15 mouse cellular contexts compared by ENCODE assay signal in genomic region chr1:165725039-165725644, GRCm38 (mm10). TPM values are rescaled to one million over a fixed set of nuclear protein-coding genes. Genes with fewer than 3 reads are reported as not detected.
DNase-seq lines count a peak whose midpoint lies in the region; ATAC-seq lines count a peak whose summit lies in the region.
"Had no signal": no experiment of that assay in that cellular context is flagged by ENCODE, and none has a peak within 500 bp of the region (broad histone marks: within the 10 kb centered on the region; RNA-seq: fewer than 3 reads in every experiment).

No protein-coding gene starts in this region.

- H3K9ac ChIP-seq in heart, embryonic 11.5 days (ENCODE audit: low read depth, low read length) = no peak overlapping the region
- no peak overlapping the region for H3K9ac ChIP-seq in kidney, embryonic 14.5 days (ENCODE audit: low read depth, low read length)
- H3K9ac ChIP-seq in embryonic facial prominence, embryonic 11.5 days (replicated peaks; ENCODE audit: low read length) = no peak overlapping the region
- 0 out of 2 replicates have a peak overlapping the region, but pooled peaks have one; percentile 11 for H3K9ac ChIP-seq in intestine, embryonic 16.5 days (ENCODE audit: low read depth, low read length)
- H3K9ac ChIP-seq: embryonic facial prominence, embryonic 13.5 days; limb, embryonic 13.5 days; midbrain, embryonic 13.5 days had no signal

- no peaks in the 10 kb centered on the region for H3K36me3 ChIP-seq in heart, embryonic 11.5 days (ENCODE audit: control insufficient read depth, insufficient read depth, low read length)
- H3K36me3 ChIP-seq in kidney, embryonic 14.5 days (ENCODE audit: control insufficient read depth, insufficient read depth, low read length) = no peaks in the 10 kb centered on the region
- H3K36me3 ChIP-seq in embryonic facial prominence, embryonic 11.5 days (replicated peaks; ENCODE audit: control insufficient read depth, insufficient read depth, low read depth, low read length) = no peaks in the 10 kb centered on the region
- no peaks in the 10 kb centered on the region for H3K36me3 ChIP-seq in intestine, embryonic 16.5 days (ENCODE audit: control insufficient read depth, insufficient read depth, low read length)
- H3K36me3 ChIP-seq: embryonic facial prominence, embryonic 13.5 days; limb, embryonic 13.5 days; midbrain, embryonic 13.5 days had no signal

- H3K4me2 ChIP-seq in heart, embryonic 11.5 days = no peak overlapping the region
- no peak overlapping the region; the same call in 1 of the 2 replicates for H3K4me2 ChIP-seq in kidney, embryonic 14.5 days (replicated peaks; ENCODE audit: low read depth, low read length)
- no peak overlapping the region for H3K4me2 ChIP-seq in embryonic facial prominence, embryonic 11.5 days (ENCODE audit: low read depth, low read length)
- no peak overlapping the region for H3K4me2 ChIP-seq in intestine, embryonic 16.5 days (ENCODE audit: low read depth, low read length)
- H3K4me2 ChIP-seq: embryonic facial prominence, embryonic 13.5 days; limb, embryonic 13.5 days; midbrain, embryonic 13.5 days had no signal

- DNase-seq in heart, postnatal 10 days = no peak
- no peak for DNase-seq in kidney, adult 11 months
- DNase-seq in embryonic facial prominence, embryonic 11.5 days (ENCODE audit: low spot score) = no peak
- DNase-seq: kidney, adult 9 months; lung, adult 2 months; lung, postnatal 4 days; right cerebral cortex, postnatal 14 days had no signal

- H3K27ac ChIP-seq in heart, embryonic 11.5 days (ENCODE audit: low read depth, low read length) = peak overlapping the region; percentile 46; the same call in 1 of the 2 replicates
- H3K27ac ChIP-seq in kidney, embryonic 14.5 days (ENCODE audit: low read depth, low read length) = peak overlapping the region; percentile 83
- H3K27ac ChIP-seq in embryonic facial prominence, embryonic 11.5 days (replicated peaks; ENCODE audit: low read depth, low read length) = peak overlapping the region; percentile 44; the same call in 1 of the 2 replicates
- H3K27ac ChIP-seq in intestine, embryonic 16.5 days (ENCODE audit: low read length) = no peak overlapping the region
- H3K27ac ChIP-seq: embryonic facial prominence, embryonic 13.5 days; limb, embryonic 13.5 days; midbrain, embryonic 13.5 days had no signal

- H3K27me3 ChIP-seq in heart, embryonic 11.5 days (ENCODE audit: control insufficient read depth, insufficient read depth, low read length) = no peaks in the 10 kb centered on the region
- no peaks in the 10 kb centered on the region for H3K27me3 ChIP-seq in kidney, embryonic 14.5 days (ENCODE audit: control insufficient read depth, insufficient read depth, low read length)
- no peaks in the 10 kb centered on the region for H3K27me3 ChIP-seq in embryonic facial prominence, embryonic 11.5 days (ENCODE audit: control insufficient read depth, insufficient read depth, low read length)
- no peaks in the 10 kb centered on the region for H3K27me3 ChIP-seq in intestine, embryonic 16.5 days (replicated peaks; ENCODE audit: control insufficient read depth, insufficient read depth, low read length)
- H3K27me3 ChIP-seq: embryonic facial prominence, embryonic 13.5 days; limb, embryonic 13.5 days; midbrain, embryonic 13.5 days had no signal

- no peak for ATAC-seq in heart, embryonic 11.5 days (replicated peaks; ENCODE audit: insufficient number of reproducible peaks, low FRiP score, low TSS enrichment)
- ATAC-seq in kidney, embryonic 14.5 days (ENCODE audit: low FRiP score, low TSS enrichment) = peak; percentile 52
- ATAC-seq in embryonic facial prominence, embryonic 11.5 days (replicated peaks; ENCODE audit: insufficient number of reproducible peaks, low FRiP score, low TSS enrichment, low read depth) = no peak
- ATAC-seq in intestine, embryonic 16.5 days = no peak
- no peak for ATAC-seq in megakaryocyte-erythroid progenitor cell, adult 5-6 weeks (replicated peaks; ENCODE audit: low FRiP score, low TSS enrichment, poor library complexity, severe bottlenecking)
- ATAC-seq: midbrain, embryonic 13.5 days had no signal

- intact Hi-C loops in heart, postnatal 10 days (cut with DNase I) = no loop called here

- no peaks in the 10 kb centered on the region for H3K9me3 ChIP-seq in heart, embryonic 11.5 days (replicated peaks; ENCODE audit: control insufficient read depth, low read length)
- no peaks in the 10 kb centered on the region for H3K9me3 ChIP-seq in kidney, embryonic 14.5 days (ENCODE audit: control insufficient read depth, low read length)
- no peaks in the 10 kb centered on the region for H3K9me3 ChIP-seq in embryonic facial prominence, embryonic 11.5 days (replicated peaks; ENCODE audit: control insufficient read depth, low read length)
- no peaks in the 10 kb centered on the region for H3K9me3 ChIP-seq in intestine, embryonic 16.5 days (ENCODE audit: control insufficient read depth, low read length)
- H3K9me3 ChIP-seq: embryonic facial prominence, embryonic 13.5 days; limb, embryonic 13.5 days; midbrain, embryonic 13.5 days had no signal

- no peak overlapping the region for H3K4me3 ChIP-seq in heart, embryonic 11.5 days (ENCODE audit: low read depth, low read length)
- no peak overlapping the region for H3K4me3 ChIP-seq in kidney, embryonic 14.5 days (ENCODE audit: low read length)
- no peak overlapping the region for H3K4me3 ChIP-seq in embryonic facial prominence, embryonic 11.5 days (ENCODE audit: low read depth, low read length)
- H3K4me3 ChIP-seq in intestine, embryonic 16.5 days (ENCODE audit: low read length) = no peak overlapping the region
- H3K4me3 ChIP-seq: embryonic facial prominence, embryonic 13.5 days; limb, embryonic 13.5 days; midbrain, embryonic 13.5 days; myocyte had no signal

- peaks cover 22% of the 10 kb centered on the region for H3K4me1 ChIP-seq in heart, embryonic 11.5 days (ENCODE audit: control insufficient read depth, insufficient read depth, low read length)
- peaks cover 28% of the 10 kb centered on the region for H3K4me1 ChIP-seq in kidney, embryonic 14.5 days (ENCODE audit: control insufficient read depth, insufficient read depth, low read length)
- H3K4me1 ChIP-seq in embryonic facial prominence, embryonic 11.5 days (ENCODE audit: control insufficient read depth, insufficient read depth, low read length) = no peaks in the 10 kb centered on the region
- H3K4me1 ChIP-seq in intestine, embryonic 16.5 days (ENCODE audit: control insufficient read depth, insufficient read depth, low read length) = peaks cover 12% of the 10 kb centered on the region

- WGBS in heart, embryonic 11.5 days (ENCODE audit: insufficient replicate concordance) = 73% methylated on average over 4 of the region's 4 CpGs
- 24% methylated on average over 4 of the region's 4 CpGs for WGBS in kidney, embryonic 14.5 days
- 79% methylated on average over 4 of the region's 4 CpGs for WGBS in embryonic facial prominence, embryonic 11.5 days
- WGBS in intestine, embryonic 16.5 days = 83% methylated on average over 4 of the region's 4 CpGs

RNA-seq across cellular contexts. Expression of gene Rcsd1, which starts 15.6 kb away (rescaled TPM):
- polyA plus RNA-seq in heart, embryonic 11.5 days (2014; fragmentation: Nextera tagmentation; extraction: Ambion mirVana) = 85.4 and 91.8 TPM in 2 replicates
- 100 to 1,000 TPM; 112 to 114 TPM for total RNA-seq in heart, postnatal 10 days (2021)
- polyA plus RNA-seq in kidney, embryonic 14.5 days (2014; fragmentation: Nextera tagmentation; extraction: Ambion mirVana) = 29.4 and 44.4 TPM in 2 replicates
- polyA plus RNA-seq in embryonic facial prominence, embryonic 11.5 days (2014; fragmentation: Nextera tagmentation; extraction: Ambion mirVana) = 7.8 and 8.3 TPM in 2 replicates
- 28.7 and 32.4 TPM in 2 replicates for polyA plus RNA-seq in intestine, embryonic 16.5 days (2015; fragmentation: Nextera tagmentation; extraction: Ambion mirVana)
- total RNA-seq in megakaryocyte-erythroid progenitor cell, adult 5-6 weeks (2014; fragmentation: Nextera tagmentation) = 9.9 and 19.4 TPM in 2 replicates
- 11.1 TPM in 2 replicates for total RNA-seq in megakaryocyte-erythroid progenitor cell, adult 5-6 weeks (2017)

RNA-seq across cellular contexts. Expression of gene Creg1, which starts 38.4 kb away (rescaled TPM):
- polyA plus RNA-seq in heart, embryonic 11.5 days (2014; fragmentation: Nextera tagmentation; extraction: Ambion mirVana) = 108 and 109 TPM in 2 replicates
- 10 to 100 TPM; 34.8 to 36.1 TPM for total RNA-seq in heart, postnatal 10 days (2021)
- polyA plus RNA-seq in kidney, embryonic 14.5 days (2014; fragmentation: Nextera tagmentation; extraction: Ambion mirVana) = 53.8 and 56.9 TPM in 2 replicates
- polyA plus RNA-seq in embryonic facial prominence, embryonic 11.5 days (2014; fragmentation: Nextera tagmentation; extraction: Ambion mirVana) = 45.8 and 57.2 TPM in 2 replicates
- polyA plus RNA-seq in intestine, embryonic 16.5 days (2015; fragmentation: Nextera tagmentation; extraction: Ambion mirVana) = 122 and 142 TPM in 2 replicates
- total RNA-seq in megakaryocyte-erythroid progenitor cell, adult 5-6 weeks (2014; fragmentation: Nextera tagmentation) = 189 and 232 TPM in 2 replicates
- total RNA-seq in megakaryocyte-erythroid progenitor cell, adult 5-6 weeks (2017) = 159 and 165 TPM in 2 replicates
